Mouse (Mus musculus) lung, embryonic 16.5 days (tissue): ENCODE measurements around the gene Strn3. TPM values are rescaled to one million over a fixed set of nuclear protein-coding genes. Genes with fewer than 3 reads are reported as not detected.

Experiments
- ATAC-seq: fragments of 200-750 bp; cut with Nextera tagmentation; 2 replicates; pipeline ENCODE4 v1.8.0; 2017; ENCODE audit warnings: low read depth, mild to moderate bottlenecking, moderate library complexity
- H3K27ac ChIP-seq: fragments of 300-500 bp; sonication (generic); 2 replicates; pipeline ENCODE4 v1.5.1; 2014; ENCODE audit warnings: mild to moderate bottlenecking, control low read depth, low read length
- H3K27me3 ChIP-seq: fragments of 300-500 bp; sonication (generic); 2 replicates; pipeline ENCODE4 v1.6.1; 2014; ENCODE audit warnings: low read depth, low read length, mixed read lengths; ENCODE audit not compliant: control insufficient read depth, insufficient read depth
- H3K36me3 ChIP-seq: fragments of 300-500 bp; sonication (generic); 2 replicates; pipeline ENCODE4 v1.6.1; 2014; ENCODE audit warnings: low read length; ENCODE audit not compliant: control insufficient read depth, insufficient read depth
- H3K4me1 ChIP-seq: fragments of 300-500 bp; sonication (generic); replicated peaks from 2 replicates; pipeline ENCODE4 v1.6.1; 2014; ENCODE audit warnings: low read length, mixed read lengths; ENCODE audit not compliant: control insufficient read depth, insufficient read depth
- H3K4me2 ChIP-seq: fragments of 300-500 bp; sonication (generic); 2 replicates; pipeline ENCODE4 v1.6.1; 2014; ENCODE audit warnings: low read depth, low read length, control low read depth
- H3K4me3 ChIP-seq: fragments of 300-500 bp; sonication (generic); 2 replicates; pipeline ENCODE4 v1.5.1; 2014; ENCODE audit warnings: mild to moderate bottlenecking, low read length, control low read depth
- H3K9ac ChIP-seq: fragments of 300-500 bp; sonication (generic); 2 replicates; pipeline ENCODE4 v1.6.1; 2014; ENCODE audit warnings: low read length, control low read depth
- H3K9me3 ChIP-seq: fragments of 300-500 bp; sonication (generic); 2 replicates; pipeline ENCODE4 v1.6.1; 2016; ENCODE audit warnings: low read length; ENCODE audit not compliant: control insufficient read depth
- WGBS: fragments of 180-500 bp; shearing (Covaris S2); extraction: QIAGEN DNeasy Blood & Tissue Kit; methylation state at CpG from one replicate; pipeline ENCODE4 v1.1.7; 2014; 5-methylcytosine and 5-hydroxymethylcytosine counted together
- polyA plus RNA-seq: library from polyadenylated mRNA; unstranded; fragments of >200 nt; fragmentation: Nextera tagmentation; extraction: Ambion mirVana; gene quantifications from 2 replicates; pipeline ENCODE4 v1.2.1, GENCODE M21; 2015

Strn3 gene
- polyA plus RNA-seq, 1 experiment from 2014 or later, result 36.1 TPM

GRCm38 (mm10) chr12:51569472-51569871, 122.2 kb downstream of the Strn3 start:
- ATAC-seq, result no peak
- H3K36me3 ChIP-seq, result no peaks in the 10 kb centered on the region
- no peaks in the 10 kb centered on the region for H3K27me3 ChIP-seq
- peaks cover 2% of the 10 kb centered on the region; the same call in 1 of the 2 replicates for H3K4me1 ChIP-seq
- 68% methylated on average over 8 of the region's 8 CpGs for WGBS
- no peak overlapping the region for H3K27ac ChIP-seq
- H3K9me3 ChIP-seq, result 0 out of 2 replicates have a peak, but pooled peaks cover 2% of the 10 kb centered on the region
- H3K4me2 ChIP-seq, result no peak overlapping the region
- H3K4me3 ChIP-seq, result no peak overlapping the region
- no peak overlapping the region for H3K9ac ChIP-seq

DNA sequence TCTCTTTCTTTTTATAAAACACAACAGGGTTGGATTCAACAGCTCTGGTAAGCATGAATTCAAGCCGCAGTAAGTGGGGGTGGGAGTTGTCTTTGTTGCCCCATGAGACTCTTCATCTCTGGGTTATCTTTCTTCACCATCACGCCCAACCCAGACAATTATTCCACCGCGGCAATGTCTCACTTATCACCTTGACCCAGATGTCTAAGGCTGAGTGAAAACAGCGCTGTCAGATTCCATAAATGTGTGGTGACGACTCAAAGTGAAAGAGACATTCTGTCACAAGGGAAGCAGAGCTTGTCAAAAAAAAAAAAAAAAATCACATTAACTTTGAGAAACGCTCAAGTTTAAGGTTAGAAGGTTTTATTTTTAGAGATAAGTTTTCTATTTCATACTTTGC, 124.5 kb downstream of the Strn3 start:
- Histone ChIP-seq H3K4me3 (no peak overlapping the region), H3K36me3 (no peaks in the 10 kb centered on the region), H3K27me3 (no peaks in the 10 kb centered on the region), H3K9ac (no peak overlapping the region), H3K9me3 (0 out of 2 replicates have a peak, but pooled peaks cover 2% of the 10 kb centered on the region), H3K4me1 (peaks cover 2% of the 10 kb centered on the region; the same call in 1 of the 2 replicates), H3K27ac (no peak overlapping the region), H3K4me2 (no peak overlapping the region)
- ATAC-seq, result no peak
- 47% methylated on average over 7 of the region's 7 CpGs for WGBS

- Histone ChIP-seq H3K4me3 (no peak overlapping the region), H3K4me1 (no peaks in the 10 kb centered on the region), H3K9ac (no peak overlapping the region), H3K9me3 (0 out of 2 replicates have a peak, but pooled peaks cover 2% of the 10 kb centered on the region), H3K4me2 (no peak overlapping the region), H3K27me3 (no peaks in the 10 kb centered on the region), H3K27ac (no peak overlapping the region), H3K36me3 (no peaks in the 10 kb centered on the region)
- ATAC-seq, result no peak
- 47% methylated on average over 9 of the region's 9 CpGs for WGBS
These were observed 130.3 kb downstream of the Strn3 start for GRCm38 (mm10) chr12:51561416-51561815.

Other genes starting within 250 kb of the Strn3 start
- gene Coch, start 98.6 kb downstream of the Strn3 start, polyA plus RNA-seq, result 0.55 and 0.74 TPM in 2 replicates
- gene Ap4s1, start 864 bp downstream of the Strn3 start, polyA plus RNA-seq, result 26.8 and 29.5 TPM in 2 replicates
- gene Hectd1, start 137.6 kb upstream of the Strn3 start, polyA plus RNA-seq, result 36.0 and 38.0 TPM in 2 replicates